Mouse (Mus musculus): ENCODE measurements at regions not wholly inside any gene's neighbourhood (a gene's known extent, or its start where the extent isn't known, plus 50 kb on each side); places are given as distances from the start of the nearest gene placed in this dataset.
A peak's percentile ranks its signal among the peaks of the same experiment; 100 is the strongest.

DNA sequence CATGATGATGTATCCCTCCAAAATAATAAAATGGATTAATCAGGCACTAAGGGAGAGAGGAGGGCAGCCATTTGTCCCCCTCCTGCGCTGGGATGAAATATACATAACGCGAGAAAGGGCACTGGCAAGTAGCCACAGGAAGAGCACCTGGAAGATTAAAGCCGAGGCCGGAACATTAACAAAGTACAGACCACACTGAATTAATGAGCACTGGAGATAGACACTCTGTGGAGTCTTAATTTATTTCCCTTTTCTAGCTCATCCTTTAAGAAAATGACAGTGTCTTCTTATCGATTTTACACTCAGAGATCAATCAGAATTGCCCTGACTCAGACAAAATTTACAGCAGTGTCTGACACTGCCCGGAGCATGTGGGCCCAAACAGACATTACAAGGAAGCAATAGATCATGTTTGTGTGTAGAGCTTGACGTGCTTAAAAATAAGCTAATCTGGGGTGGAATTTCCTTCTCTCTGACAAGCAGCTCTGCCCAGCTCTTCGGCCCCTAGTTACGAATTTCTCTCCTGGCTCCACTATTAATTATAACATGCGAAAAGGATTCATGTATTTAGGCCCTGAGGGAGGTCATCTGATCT is 143.0 kb upstream of the Sp8 start:
- 42% methylated on average over 11 of the region's 11 CpGs for WGBS
- no peak overlapping the region for H3K27ac ChIP-seq
- no peaks in the 10 kb centered on the region for H3K36me3 ChIP-seq
- H3K4me3 ChIP-seq: no peak overlapping the region
- peak overlapping the region; percentile 14; the same call in 1 of the 2 replicates for H3K4me2 ChIP-seq
- ATAC-seq (ENCODE audit: low FRiP score): 0 out of 2 replicates have a peak, but pooled peaks have one; percentile 36
- H3K4me1 ChIP-seq (replicated peaks): peaks cover 13% of the 10 kb centered on the region
- no peak overlapping the region for H3K9ac ChIP-seq
- H3K9me3 ChIP-seq: peaks cover 1% of the 10 kb centered on the region; the same call in 1 of the 2 replicates
- peaks cover 4% of the 10 kb centered on the region; the same call in 1 of the 2 replicates for H3K27me3 ChIP-seq

DNA sequence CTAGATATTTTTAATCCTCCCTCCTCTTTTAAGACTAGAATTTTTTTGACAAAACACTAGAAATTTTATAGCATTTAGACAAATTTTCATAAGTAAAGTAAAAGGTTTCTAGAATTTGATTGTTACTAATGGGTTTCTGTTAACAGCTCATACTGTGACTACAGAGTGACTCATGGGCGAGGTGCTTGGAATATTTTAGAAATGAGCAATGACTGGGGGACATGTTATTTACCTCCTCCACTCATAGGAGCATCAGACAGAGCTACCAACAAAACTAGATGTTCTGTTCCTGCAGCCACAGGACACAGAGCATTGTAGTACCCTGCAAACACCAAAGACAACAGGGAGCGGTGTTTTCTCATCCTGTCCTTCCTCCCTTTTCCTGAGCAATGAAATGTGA is 144.3 kb upstream of the Sp8 start:
- H3K4me2 ChIP-seq: no peak overlapping the region
- H3K36me3 ChIP-seq: no peaks in the 10 kb centered on the region
- WGBS: 77% methylated on average over 2 of the region's 2 CpGs
- no peak overlapping the region for H3K27ac ChIP-seq
- no peak overlapping the region for H3K9ac ChIP-seq
- peaks cover 5% of the 10 kb centered on the region; the same call in 1 of the 2 replicates for H3K9me3 ChIP-seq
- ATAC-seq (ENCODE audit: low FRiP score): no peak
- peaks cover 4% of the 10 kb centered on the region; the same call in 1 of the 2 replicates for H3K27me3 ChIP-seq
- no peak overlapping the region for H3K4me3 ChIP-seq
- H3K4me1 ChIP-seq (replicated peaks): peaks cover 13% of the 10 kb centered on the region

DNA sequence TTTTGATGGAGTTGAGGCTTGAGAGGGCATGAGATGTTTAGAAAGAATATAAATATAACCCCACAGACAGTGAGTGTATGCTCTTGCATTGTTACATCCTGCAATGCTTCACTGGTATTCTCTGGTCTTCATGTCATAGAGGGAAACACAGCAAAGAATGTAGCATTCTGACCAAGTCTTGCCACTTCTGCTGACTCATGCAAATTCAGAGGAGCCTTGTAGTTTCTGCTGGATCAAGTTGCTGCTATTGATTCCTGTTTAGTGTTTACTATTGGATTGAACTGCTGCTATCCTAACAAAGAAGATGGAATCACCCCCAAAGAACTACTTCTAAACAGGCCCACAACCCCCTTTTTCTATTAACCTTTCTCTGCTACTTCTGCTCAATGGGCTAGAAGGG is 148.0 kb upstream of the Sp8 start:
- no peaks in the 10 kb centered on the region for H3K36me3 ChIP-seq
- peaks cover 5% of the 10 kb centered on the region; the same call in 1 of the 2 replicates for H3K9me3 ChIP-seq
- no peak overlapping the region for H3K4me2 ChIP-seq
- ATAC-seq (ENCODE audit: low FRiP score): no peak
- H3K27ac ChIP-seq: no peak overlapping the region
- no peak overlapping the region for H3K9ac ChIP-seq
- H3K27me3 ChIP-seq: peaks cover 4% of the 10 kb centered on the region; the same call in 1 of the 2 replicates
- no peak overlapping the region for H3K4me3 ChIP-seq
- H3K4me1 ChIP-seq (replicated peaks): peaks cover 3% of the 10 kb centered on the region; the same call in 1 of the 2 replicates

- WGBS: 83% methylated on average over 2 of the region's 2 CpGs
Measured at GRCm38 (mm10) chr12:118694701-118695100, 151.4 kb upstream of the Sp8 start.

DNA sequence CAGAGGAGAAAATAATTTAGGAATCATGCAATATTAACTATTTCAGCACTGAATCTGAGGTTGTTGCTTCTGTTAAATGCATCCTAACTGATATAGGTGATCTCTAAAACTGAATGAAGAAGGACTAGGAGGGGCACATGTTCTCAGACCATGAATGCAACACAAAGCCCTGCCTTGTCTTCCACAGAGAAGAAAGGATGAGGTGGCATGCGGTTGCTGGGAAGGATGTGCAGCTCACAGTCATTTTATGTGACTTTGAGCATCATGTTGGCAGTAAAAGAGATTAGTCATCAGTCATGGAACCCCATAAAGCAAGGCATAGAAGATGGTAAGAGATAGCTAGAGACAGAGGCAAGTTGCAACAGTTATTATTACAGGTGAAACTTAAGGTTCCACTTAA is 163.2 kb upstream of the Sp8 start:
- Histone ChIP-seq H3K9ac (no peak overlapping the region), H3K27ac (no peak overlapping the region), H3K4me2 (no peak overlapping the region), H3K4me1 (replicated peaks) (no peaks in the 10 kb centered on the region), H3K27me3 (no peaks in the 10 kb centered on the region), H3K36me3 (no peaks in the 10 kb centered on the region), H3K4me3 (no peak overlapping the region), H3K9me3 (no peaks in the 10 kb centered on the region)
- no peak for ATAC-seq (ENCODE audit: low FRiP score)
- WGBS: 100% methylated on average over 1 of the region's 1 CpGs

More at GRCm38 (mm10) chr12:118694701-118695100, 151.4 kb upstream of the Sp8 start:
- Histone ChIP-seq H3K4me3 (no peak overlapping the region), H3K9ac (no peak overlapping the region), H3K36me3 (no peaks in the 10 kb centered on the region), H3K4me1 (replicated peaks) (no peaks in the 10 kb centered on the region), H3K27me3 (peaks cover 4% of the 10 kb centered on the region; the same call in 1 of the 2 replicates), H3K9me3 (peaks cover 5% of the 10 kb centered on the region; the same call in 1 of the 2 replicates), H3K27ac (no peak overlapping the region), H3K4me2 (no peak overlapping the region)
- no peak for ATAC-seq (ENCODE audit: low FRiP score)

- Histone ChIP-seq H3K4me2 (no peak overlapping the region), H3K36me3 (no peaks in the 10 kb centered on the region), H3K9ac (no peak overlapping the region), H3K27ac (no peak overlapping the region), H3K9me3 (peaks cover 4% of the 10 kb centered on the region; the same call in 1 of the 2 replicates), H3K27me3 (0 out of 2 replicates have a peak, but pooled peaks cover 5% of the 10 kb centered on the region), H3K4me3 (no peak overlapping the region), H3K4me1 (replicated peaks) (no peaks in the 10 kb centered on the region)
- WGBS: 84% methylated on average over 4 of the region's 4 CpGs
- no peak for ATAC-seq (ENCODE audit: low FRiP score)
Measured at GRCm38 (mm10) chr12:118677989-118678388, 168.1 kb upstream of the Sp8 start.

- Histone ChIP-seq H3K27me3 (peaks cover 86% of the 10 kb centered on the region), H3K4me2 (no peak overlapping the region), H3K36me3 (no peaks in the 10 kb centered on the region), H3K4me1 (replicated peaks) (peaks cover 17% of the 10 kb centered on the region), H3K9ac (no peak overlapping the region), H3K27ac (no peak overlapping the region), H3K4me3 (no peak overlapping the region), H3K9me3 (no peaks in the 10 kb centered on the region)
- ATAC-seq (ENCODE audit: low FRiP score): peak; percentile 81
- WGBS: 6% methylated on average over 9 of the region's 9 CpGs
Measured at GRCm38 (mm10) chr12:118661575-118661974, 184.6 kb upstream of the Sp8 start.

GRCm38 (mm10) chr12:118661214-118661486 is 185.0 kb upstream of the Sp8 start:
- Histone ChIP-seq H3K36me3 (no peaks in the 10 kb centered on the region), H3K9me3 (no peaks in the 10 kb centered on the region), H3K27me3 (peaks cover 86% of the 10 kb centered on the region), H3K9ac (no peak overlapping the region), H3K4me2 (peak overlapping the region; percentile 13), H3K4me1 (replicated peaks) (peaks cover 17% of the 10 kb centered on the region), H3K27ac (no peak overlapping the region), H3K4me3 (no peak overlapping the region)
- WGBS: under 1% methylated on average over 5 of the region's 5 CpGs
- ATAC-seq (ENCODE audit: low FRiP score): peak; percentile 55

DNA sequence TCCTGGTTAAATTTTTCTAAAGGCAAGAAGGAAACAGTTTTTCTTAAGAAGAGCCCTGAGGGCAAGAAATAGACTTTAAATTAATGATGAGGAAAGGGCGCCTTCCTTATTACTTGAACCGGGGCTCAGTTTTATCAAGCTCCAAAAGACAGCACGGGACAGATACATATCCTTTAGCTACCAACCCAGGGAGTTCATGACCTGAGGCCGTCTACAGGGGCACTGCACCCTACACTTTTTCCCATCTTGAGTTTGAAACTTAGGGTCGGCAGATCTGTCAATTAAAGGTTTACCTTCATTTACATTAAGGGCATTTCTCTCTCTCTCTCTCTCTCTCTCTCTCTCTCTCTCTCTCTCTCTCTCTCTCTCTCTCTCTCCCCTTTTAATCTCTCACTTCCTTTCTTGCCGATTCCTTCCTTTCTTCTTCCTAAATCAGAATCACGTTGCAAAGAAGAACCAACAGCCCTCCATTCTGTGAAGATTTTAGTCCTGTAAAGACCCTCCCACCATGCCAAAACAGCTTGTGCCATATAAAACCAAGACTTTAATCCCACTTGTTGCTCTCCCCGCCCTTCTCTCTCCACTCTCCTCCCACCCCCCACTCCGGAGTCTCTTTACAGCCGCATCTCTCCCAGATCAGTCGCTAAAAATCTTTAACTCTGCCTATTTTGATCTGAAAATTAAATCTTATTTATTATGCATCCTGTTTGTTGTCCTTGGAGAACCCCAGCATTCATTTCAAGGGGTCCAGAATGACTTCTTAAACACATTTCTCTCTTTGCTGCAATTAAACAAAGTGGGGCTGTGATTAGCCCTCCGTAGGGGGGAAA is 185.5 kb upstream of the Sp8 start:
- H3K4me3 ChIP-seq: no peak overlapping the region
- no peak overlapping the region for H3K27ac ChIP-seq
- H3K4me2 ChIP-seq: peak overlapping the region; percentile 13
- ATAC-seq (ENCODE audit: low FRiP score): no peak
- H3K27me3 ChIP-seq: peaks cover 86% of the 10 kb centered on the region
- H3K4me1 ChIP-seq (replicated peaks): peaks cover 17% of the 10 kb centered on the region
- 6% methylated on average over 12 of the region's 12 CpGs for WGBS
- H3K36me3 ChIP-seq: no peaks in the 10 kb centered on the region
- H3K9me3 ChIP-seq: no peaks in the 10 kb centered on the region
- no peak overlapping the region for H3K9ac ChIP-seq

DNA sequence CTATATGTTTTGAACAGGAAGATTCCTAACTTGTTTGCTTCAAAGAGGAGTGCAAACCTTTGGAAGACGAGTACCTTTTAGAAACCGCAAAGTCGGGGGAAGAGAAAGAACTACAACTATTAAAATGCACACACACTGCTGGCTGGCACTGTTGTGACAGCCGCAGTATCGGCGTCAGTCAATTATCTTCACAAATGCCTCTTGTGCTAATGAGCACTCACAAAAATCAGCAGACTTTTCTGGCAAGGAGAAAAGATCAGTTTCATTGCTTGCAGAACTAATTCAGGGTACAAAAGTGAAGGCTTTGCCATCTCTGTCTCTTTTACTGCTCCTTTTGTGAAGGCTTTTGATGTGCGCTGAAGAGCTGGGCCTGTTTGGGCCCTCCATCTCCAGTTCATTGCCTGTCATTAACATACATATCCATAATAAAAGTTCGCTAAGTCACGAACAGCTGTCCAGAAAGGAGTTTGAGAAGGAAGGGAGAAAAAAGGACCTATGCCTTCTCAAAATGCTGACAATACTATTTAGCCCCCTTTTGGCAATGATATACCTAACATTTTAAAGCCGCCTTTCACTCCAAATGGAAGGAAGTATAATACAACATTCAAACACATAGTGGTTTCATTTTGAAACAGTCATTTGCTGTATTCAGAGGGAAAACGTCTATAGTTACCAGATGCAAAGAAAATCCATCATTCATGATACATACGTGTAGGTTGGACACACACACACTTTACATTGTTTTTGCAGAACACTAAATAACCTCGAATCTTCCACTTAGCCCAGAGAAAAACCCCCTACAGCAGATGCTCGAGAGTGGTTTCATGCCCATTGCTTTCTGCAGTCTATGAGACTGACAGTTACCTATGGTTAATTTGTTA is 186.6 kb upstream of the Sp8 start:
- no peak overlapping the region for H3K9ac ChIP-seq
- no peak overlapping the region for H3K27ac ChIP-seq
- ATAC-seq (ENCODE audit: low FRiP score): no peak
- 15% methylated on average over 14 of the region's 14 CpGs for WGBS
- H3K4me1 ChIP-seq (replicated peaks): peaks cover 17% of the 10 kb centered on the region
- no peaks in the 10 kb centered on the region for H3K9me3 ChIP-seq
- no peak overlapping the region for H3K4me3 ChIP-seq
- H3K36me3 ChIP-seq: no peaks in the 10 kb centered on the region
- no peak overlapping the region for H3K4me2 ChIP-seq
- H3K27me3 ChIP-seq: peaks cover 88% of the 10 kb centered on the region

DNA sequence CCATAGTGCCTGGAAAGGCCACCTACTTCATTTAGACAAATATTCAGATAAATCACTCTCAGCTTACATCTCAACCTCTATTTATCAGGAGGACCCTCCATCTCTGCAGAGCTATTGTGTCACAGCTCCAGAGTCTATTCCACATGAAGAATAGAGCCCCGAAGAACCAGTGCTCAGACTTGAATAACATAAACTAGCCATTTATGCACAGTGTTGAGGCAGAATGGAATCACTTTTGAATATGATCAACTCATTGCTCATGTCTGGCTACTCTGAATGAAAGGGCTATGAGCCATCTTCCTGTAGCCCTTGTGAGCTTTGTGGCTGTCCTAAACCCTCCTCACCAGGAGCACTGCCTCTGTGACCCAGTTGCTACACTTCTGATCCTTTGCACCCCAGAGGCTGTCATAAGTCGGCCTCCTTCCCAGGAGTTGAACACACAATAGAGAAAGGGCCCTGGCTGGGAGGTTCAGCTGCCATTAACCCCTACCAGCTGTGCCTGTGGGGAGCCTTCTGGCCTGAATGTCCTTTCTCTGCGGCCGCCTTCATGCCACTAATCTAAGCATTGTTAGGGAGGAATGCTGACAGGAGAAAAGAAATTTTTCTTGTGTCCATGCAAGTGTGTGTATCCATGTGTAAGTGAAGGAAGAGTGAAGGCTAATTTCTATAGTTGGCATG is 195.5 kb upstream of the Sp8 start:
- no peak overlapping the region for H3K27ac ChIP-seq
- no peaks in the 10 kb centered on the region for H3K36me3 ChIP-seq
- no peak overlapping the region for H3K4me3 ChIP-seq
- ATAC-seq (ENCODE audit: low FRiP score): peak; percentile 49
- H3K9ac ChIP-seq: no peak overlapping the region
- no peak overlapping the region for H3K4me2 ChIP-seq
- H3K9me3 ChIP-seq: no peaks in the 10 kb centered on the region
- WGBS: 6% methylated on average over 4 of the region's 4 CpGs
- peaks cover 5% of the 10 kb centered on the region for H3K4me1 ChIP-seq (replicated peaks)
- H3K27me3 ChIP-seq: peaks cover 89% of the 10 kb centered on the region

Data from hindbrain, embryonic 13.5 days (tissue).